Mouse (Mus musculus): ENCODE measurements around the gene Slc44a2.

DNA sequence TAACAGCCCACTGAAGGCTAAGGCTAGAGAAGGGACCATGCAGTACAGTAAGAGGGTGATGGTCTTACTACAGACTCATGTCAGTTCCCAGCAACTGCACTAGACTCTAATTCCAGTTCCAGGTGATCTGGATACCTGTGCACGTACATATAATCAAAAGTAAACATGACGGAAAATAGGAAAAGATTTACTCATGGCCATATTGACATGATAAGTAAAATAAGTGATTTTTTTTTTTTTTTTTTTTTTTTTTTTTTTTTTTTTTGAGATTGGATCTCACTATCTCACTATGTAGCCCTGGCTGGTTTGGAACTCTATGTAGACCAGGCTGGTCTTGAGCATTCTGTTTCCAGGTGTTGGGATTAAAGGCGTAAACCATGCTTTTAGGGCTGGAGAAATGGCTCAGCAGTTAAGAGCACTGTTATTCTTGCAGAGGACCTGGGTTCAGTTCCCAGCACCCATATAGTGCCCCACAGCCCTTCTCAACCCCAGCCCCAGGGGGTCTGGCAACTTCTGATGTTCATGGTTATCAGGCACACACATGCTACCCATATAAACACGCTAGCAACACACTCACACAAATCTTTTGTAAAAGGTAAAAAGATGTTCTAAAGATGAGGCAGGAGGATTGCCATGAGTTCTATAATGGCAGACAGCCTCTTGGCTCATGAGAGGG is 31.3 kb downstream of the Slc44a2 start:
- TF ChIP-seq CTCF (IDR thresholded peaks at IDR 0.05; ENCODE audit: borderline replicate concordance, control insufficient read depth, extremely low read depth, insufficient read depth, low read length, poor library complexity) (no peak), POLR2A (IDR thresholded peaks at IDR 0.05; ENCODE audit: control insufficient read depth, extremely low read depth, insufficient read depth, low read length, poor library complexity) (no peak)

Data from thymus, adult 2 months (tissue).